Mouse (Mus musculus): ENCODE measurements around the gene Ppfia3.

Gene Ppfia3

GRCm38 (mm10) chr7:45343543-45343942, 23.3 kb downstream of the Ppfia3 start:
- DNase-seq (ENCODE audit: low spot score in 2 of 2): no peak

- DNase-seq (ENCODE audit: low spot score in 2 of 2): no peak
Measured at GRCm38 (mm10) chr7:45342081-45342480, 24.7 kb downstream of the Ppfia3 start.

- peak; percentile 75 to 82 for DNase-seq (ENCODE audit: low spot score in 2 of 2)
Measured at GRCm38 (mm10) chr7:45341303-45341702, 25.5 kb downstream of the Ppfia3 start.

GRCm38 (mm10) chr7:45340669-45341068, 26.1 kb downstream of the Ppfia3 start:
- no peak for DNase-seq (ENCODE audit: low spot score in 2 of 2)

- no peak for DNase-seq (ENCODE audit: low spot score in 2 of 2)
Measured at GRCm38 (mm10) chr7:45340066-45340442, 26.8 kb downstream of the Ppfia3 start.

GRCm38 (mm10) chr7:45339410-45340065, 27.3 kb downstream of the Ppfia3 start:
- DNase-seq (ENCODE audit: low spot score in 2 of 2): peak; percentile 39 to 54

GRCm38 (mm10) chr7:45338161-45338911, 28.5 kb downstream of the Ppfia3 start:
- peak; percentile 45 to 47 for DNase-seq (ENCODE audit: low spot score in 2 of 2)

- no peak for DNase-seq (ENCODE audit: low spot score in 2 of 2)
Measured at GRCm38 (mm10) chr7:45337469-45337868, 29.4 kb downstream of the Ppfia3 start.

DNA sequence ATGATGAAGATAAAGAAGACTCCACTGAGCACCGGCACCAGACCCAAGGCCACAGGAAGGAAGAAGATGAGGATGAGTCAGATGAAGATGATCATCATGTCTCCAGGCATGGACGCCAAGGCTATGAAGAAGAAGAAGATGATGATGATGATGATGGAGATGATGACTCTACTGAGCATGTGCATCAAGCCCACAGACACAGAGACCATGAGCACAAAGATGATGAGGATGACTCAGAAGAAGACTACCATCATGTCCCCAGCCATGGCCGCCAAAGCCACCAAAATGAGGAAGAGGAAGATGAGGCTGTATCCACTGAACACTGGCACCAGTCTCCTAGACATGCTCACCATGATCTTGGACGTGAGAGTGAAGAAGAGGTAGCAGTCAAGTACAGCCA, 30.5 kb downstream of the Ppfia3 start:
- DNase-seq (ENCODE audit: low spot score in 2 of 2): no peak

GRCm38 (mm10) chr7:45335056-45335455, 31.8 kb downstream of the Ppfia3 start, which contains the start of gene Hrc:
Hrc (plus strand) TSS chr7:45335290.
- DNase-seq (ENCODE audit: low spot score in 2 of 2): no peak

DNA sequence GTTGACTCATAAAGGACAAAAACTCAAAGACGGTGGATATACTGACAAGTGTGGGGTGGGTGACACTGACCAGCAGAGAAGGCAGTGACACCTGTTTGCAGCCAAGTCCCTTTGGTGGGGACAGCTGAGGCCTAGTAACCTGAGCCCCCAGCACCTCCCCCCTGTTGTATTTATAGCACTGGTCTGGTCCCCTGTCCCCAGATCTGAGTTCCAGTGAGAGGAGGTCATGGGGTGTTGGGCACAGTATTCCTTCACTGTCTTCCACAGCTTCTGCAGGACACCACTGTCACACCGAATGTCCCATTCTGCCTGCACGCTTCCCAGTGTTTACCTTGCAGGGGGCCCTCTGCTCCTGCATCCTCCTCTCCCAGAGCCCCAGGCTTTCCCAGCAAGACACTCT, 32.2 kb downstream of the Ppfia3 start:
- DNase-seq (ENCODE audit: low spot score in 2 of 2): no peak

DNA sequence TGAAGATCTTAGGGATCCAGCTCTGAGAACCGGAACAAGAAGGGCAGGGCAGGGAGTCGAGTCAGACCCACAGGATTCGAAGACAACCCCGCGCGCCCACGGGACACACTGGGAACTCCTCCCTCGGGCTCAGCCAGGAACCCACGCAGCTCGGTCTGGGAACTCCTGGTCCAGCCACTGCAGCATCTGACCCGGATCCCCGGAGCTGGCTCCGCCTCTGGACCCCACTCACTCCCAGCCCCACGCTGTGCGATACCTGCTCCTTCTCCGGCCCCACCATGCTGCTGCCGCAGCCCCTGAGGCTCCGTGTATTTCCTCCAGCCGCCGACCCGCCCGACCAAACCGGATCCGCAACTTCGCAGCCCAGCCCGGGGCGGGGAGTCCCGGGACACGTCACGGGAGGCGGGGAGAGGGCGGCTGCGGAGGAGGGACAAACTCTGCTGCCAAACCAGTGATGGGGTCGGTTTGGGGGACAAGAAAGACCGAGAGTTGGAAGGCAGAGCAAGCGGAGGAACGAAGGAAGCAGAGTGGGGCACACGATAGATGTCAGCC, 33.3 kb downstream of the Ppfia3 start, which contains the start of gene Trpm4:
TSS of gene Trpm4 (minus strand) at position 350 of the 552 bp plus-strand sequence.
- DNase-seq (ENCODE audit: low spot score in 2 of 2): peak; percentile 67 to 68

- DNase-seq (ENCODE audit: low spot score in 2 of 2): peak in 1 of 2 experiments; percentile 36
Measured at GRCm38 (mm10) chr7:45332685-45333425, 34.0 kb downstream of the Ppfia3 start.

GRCm38 (mm10) chr7:45331502-45331901, 35.3 kb downstream of the Ppfia3 start:
- no peak for DNase-seq (ENCODE audit: low spot score in 2 of 2)

DNA sequence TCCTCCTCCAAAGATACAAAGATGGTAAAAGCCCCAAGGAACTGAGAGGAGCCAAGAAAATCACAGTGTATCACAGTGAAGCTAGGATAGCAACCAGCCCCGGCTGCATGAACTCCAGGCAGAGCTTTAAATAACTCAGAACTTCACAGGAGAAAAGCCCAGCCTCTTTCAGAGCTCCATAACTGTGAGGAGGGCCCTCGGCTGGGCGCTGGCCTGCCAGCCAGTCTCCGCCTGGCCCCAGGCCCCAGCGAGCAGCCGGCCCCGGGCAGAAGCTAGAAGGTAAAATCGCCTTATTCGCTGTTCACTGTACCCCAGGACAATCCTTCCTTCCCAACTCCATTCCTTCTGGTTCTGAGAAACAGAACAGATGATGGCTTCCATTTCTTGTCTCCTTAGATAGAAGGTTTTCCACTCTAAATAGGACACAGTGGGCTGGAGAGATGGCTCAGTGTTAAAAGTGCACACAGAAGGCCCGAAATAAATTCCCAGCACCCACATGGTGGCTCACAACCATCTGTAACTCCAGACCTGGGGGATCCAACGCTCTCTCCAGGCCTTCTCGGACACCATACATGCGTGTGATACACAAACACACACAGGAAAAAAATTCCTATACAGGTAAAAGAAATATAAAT, 37.9 kb downstream of the Ppfia3 start:
- peak in 1 of 2 experiments; percentile 37 for DNase-seq (ENCODE audit: low spot score in 2 of 2)

DNA sequence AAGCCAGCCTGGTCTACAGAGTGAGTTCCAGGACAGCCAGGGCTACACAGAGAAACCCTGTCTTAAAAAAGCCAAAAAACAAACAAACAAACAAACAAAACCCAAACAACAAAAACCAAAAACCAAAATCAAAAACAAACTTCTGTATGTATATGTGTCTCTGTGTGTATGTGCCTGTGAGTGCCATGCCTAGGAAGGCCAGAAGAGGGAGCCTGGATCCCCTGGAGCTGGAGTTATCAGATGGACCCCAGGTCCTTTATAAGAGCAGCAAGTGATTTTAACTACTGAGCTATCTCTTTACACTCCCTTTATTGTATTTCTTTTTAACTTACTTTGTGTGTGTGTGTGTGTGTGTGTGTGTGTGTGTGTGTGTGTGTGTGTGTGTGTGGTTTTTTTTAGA, 41.0 kb downstream of the Ppfia3 start:
- no peak for DNase-seq (ENCODE audit: low spot score in 2 of 2)

GRCm38 (mm10) chr7:45323069-45323468, 43.8 kb downstream of the Ppfia3 start:
- DNase-seq (ENCODE audit: low spot score in 2 of 2): no peak

DNA sequence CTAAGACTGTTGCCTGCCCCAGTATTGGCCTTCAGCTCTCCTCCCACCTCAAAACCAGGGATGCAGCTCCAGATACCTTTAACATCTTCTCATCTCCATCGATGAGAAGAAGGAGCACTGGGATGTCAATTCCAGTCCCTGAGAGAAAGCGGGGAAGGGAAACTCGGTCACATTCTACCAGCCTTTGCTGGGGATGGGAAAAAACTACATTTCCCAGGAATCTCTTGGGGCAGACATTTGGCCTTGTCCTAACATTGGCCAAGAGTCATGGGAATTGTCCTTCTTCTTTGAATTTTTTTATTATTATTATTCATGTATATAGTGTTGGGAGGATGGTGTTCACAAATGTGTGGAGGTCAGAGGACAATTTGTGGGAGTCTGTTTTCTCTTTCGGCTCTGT, 44.6 kb downstream of the Ppfia3 start:
- no peak for DNase-seq (ENCODE audit: low spot score in 2 of 2)

DNA sequence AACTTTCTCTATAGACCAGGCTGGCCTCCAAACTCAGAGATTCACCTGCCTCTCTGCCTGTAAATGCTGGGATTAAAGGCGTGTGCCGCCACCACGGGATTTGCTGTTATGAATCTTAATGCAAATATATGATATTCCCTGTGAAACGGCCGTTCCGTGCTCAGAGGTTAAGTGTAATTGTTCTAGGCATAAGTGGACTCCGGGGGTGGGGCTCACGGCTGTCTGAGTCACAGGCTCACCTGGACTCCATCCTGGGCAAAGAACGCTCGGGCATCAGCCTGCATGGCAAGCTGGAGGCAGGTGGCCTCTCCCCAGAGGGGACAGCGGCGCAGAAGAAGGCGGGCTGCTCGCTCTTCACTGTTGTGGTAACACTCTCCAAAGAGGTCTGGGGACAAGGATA, 50.3 kb downstream of the Ppfia3 start:
- no peak for DNase-seq (ENCODE audit: low spot score in 2 of 2)

- peak; percentile 50 to 59 for DNase-seq (ENCODE audit: low spot score in 2 of 2)
Measured at GRCm38 (mm10) chr7:45315182-45315701, 51.6 kb downstream of the Ppfia3 start.

DNA sequence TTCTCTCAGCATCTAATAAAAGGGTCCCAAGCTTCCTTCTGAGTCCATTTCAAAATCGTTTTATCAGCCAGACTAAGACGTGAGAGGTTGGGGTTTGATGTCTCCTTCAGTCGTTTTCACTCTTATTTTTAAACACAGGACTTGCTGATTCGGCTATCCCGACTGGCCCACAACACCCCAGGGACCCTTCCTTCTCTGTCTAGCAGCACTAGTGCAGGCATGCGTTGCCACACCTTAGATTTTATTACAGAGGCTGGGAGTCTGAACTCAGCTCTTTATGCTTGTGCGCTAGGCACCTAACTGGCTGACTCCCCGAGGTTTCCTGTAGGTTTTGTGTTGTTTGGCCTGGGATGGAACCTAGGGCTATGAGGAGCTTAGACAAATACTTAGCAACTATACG, 53.3 kb downstream of the Ppfia3 start:
- no peak for DNase-seq (ENCODE audit: low spot score in 2 of 2)
